Mouse (Mus musculus) lung, postnatal 10 days (tissue): Measurements from ENCODE around the gene Arpc2.

Experiments
- DNase-seq: peaks from one replicate; pipeline ENCODE4 v3.0.0; 2021

Gene Arpc2

GRCm38 (mm10) chr1:74239618-74240017 is 3.7 kb downstream of the Arpc2 start:
- peak; percentile 14 for DNase-seq

- DNase-seq: peak; percentile 11
Observed at GRCm38 (mm10) chr1:74240311-74240710, 4.4 kb downstream of the Arpc2 start.

DNA sequence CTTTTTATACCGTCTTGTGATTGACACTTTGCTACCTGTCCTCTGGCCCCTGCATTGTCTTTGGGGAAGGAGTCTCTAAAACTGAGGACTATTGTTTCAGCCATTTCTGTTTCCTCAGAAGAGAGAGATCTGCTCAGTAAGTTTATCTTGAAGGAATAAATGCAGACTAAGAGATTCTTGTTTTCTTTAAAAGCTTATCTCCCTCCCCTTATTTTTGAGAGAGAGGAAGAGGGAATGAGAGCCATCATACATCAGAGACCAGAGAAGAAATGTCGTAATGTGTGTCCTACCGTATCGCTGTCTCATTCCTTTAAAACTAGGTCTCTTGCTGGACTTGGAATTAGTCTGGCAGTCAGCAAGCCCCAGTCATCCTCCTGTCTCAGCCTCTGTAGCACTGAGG is 4.9 kb downstream of the Arpc2 start:
- DNase-seq: no peak

DNA sequence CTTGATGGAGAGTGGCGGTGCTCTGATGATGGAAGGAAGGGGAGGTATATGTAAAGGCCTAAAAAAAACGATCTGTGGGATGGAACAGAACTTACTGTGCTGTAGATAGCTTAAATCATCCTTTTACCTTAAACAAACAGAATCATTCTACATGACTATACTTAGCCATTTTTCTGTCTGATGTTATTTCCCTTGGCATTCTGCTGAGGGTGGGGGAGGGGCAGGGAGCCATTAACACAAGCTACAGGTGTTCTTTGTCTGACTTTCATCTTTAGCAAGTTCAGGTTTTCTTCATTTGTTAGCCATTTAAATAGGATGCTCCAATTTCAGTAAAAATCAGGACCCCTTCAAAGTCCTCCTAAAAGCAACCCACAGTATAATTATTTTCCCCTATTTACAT is 9.6 kb downstream of the Arpc2 start:
- no peak for DNase-seq

- peak; percentile 47 for DNase-seq
Observed at GRCm38 (mm10) chr1:74248799-74249198, 12.9 kb downstream of the Arpc2 start.

- peak; percentile 10 for DNase-seq
Observed at GRCm38 (mm10) chr1:74249331-74249980, 13.6 kb downstream of the Arpc2 start.

- DNase-seq: no peak
Observed at GRCm38 (mm10) chr1:74250096-74250495, 14.2 kb downstream of the Arpc2 start.

DNA sequence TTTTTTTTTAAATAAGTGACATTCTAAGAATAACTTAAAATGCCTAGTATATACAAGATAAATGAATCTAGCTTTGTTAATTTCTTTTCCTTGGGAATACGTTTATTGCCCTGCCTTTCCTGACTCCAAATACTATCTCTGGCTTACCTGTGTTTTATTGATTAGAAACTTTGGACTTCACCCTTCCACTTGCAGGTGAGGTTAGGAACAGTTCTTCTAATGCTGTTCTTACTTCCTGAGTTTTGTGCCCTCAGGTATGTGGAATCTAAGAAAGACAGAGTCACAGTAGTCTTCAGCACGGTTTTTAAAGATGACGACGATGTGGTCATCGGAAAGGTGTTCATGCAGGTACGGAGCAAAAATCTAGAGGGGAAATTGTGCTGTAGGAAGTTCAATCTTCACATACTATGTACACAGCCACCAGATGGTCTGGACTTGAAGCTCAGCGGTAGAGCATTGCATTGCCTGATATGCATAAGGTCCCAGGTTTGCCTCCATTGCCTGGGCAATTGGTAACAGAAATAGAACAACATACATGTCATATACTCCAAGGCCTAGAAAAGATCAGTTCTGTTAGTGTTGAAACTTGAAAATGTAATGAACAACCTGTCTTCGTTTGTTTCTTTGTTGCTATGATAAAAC is 19.9 kb downstream of the Arpc2 start:
- no peak for DNase-seq

DNA sequence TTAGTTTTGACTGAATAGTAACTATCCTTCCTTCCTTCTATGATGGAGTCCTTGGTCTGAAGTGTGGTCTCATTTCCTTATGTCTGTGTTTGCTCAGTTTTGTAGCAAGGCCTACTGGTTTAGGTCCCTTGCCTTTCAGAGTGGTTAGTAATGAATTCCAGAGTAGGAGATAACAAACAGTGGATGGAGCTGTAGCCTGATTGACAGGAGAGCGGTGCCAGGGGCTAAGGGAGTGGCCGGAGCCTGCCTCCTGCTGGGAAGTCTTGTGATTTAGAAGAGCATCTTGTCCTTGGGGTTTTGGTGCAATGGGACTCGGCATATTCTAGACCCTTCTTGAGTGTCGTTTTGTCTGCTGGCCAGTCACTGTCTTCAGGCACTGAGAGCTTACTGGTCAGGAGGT is 20.9 kb downstream of the Arpc2 start:
- DNase-seq: no peak

DNA sequence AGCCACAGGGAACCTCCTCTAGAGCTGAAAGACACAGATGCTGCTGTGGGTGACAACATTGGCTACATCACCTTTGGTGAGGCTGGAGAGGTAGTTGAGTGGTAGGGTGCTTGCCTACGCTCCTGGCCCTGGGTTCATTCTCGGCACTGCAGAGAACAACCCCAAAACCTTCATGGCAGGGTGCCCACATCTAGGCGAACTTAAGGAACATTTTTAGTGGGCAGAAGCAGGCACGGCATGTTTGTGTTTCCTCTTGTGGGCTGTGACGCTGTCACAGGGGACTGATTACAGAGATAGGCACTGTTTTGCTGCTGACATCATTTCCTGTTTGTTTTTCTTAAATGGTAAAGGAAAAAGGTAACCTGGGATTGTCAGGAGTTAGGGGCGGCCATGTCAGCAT is 26.6 kb downstream of the Arpc2 start:
- no peak for DNase-seq

- DNase-seq: no peak
Observed at GRCm38 (mm10) chr1:74268750-74269149, 32.9 kb downstream of the Arpc2 start.

GRCm38 (mm10) chr1:74271659-74272058 is 35.8 kb downstream of the Arpc2 start:
- no peak for DNase-seq

- DNase-seq: no peak
Observed at GRCm38 (mm10) chr1:74275015-74275414, 39.1 kb downstream of the Arpc2 start.

DNA sequence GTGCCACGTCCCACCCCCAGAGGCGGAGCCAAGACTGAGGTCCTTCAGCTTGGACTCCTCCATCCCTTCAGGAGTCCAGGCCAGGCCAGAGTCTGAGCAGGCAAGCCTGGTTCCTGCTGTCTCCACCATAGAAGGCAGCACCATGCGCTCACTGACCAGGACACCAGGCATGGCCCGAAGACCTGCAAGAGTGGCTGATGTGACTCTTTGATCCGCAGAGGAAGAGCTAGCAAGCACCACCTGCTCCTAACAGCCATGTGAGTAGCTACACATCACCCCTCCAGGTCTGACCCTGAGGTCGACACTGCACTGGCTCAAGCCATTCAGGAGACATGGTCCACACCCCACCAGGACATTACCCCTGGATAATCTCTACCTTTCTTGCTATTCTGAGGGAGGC is 41.2 kb downstream of the Arpc2 start:
- DNase-seq: no peak

- no peak for DNase-seq
Observed at GRCm38 (mm10) chr1:74277883-74278537, 42.1 kb downstream of the Arpc2 start.

DNA sequence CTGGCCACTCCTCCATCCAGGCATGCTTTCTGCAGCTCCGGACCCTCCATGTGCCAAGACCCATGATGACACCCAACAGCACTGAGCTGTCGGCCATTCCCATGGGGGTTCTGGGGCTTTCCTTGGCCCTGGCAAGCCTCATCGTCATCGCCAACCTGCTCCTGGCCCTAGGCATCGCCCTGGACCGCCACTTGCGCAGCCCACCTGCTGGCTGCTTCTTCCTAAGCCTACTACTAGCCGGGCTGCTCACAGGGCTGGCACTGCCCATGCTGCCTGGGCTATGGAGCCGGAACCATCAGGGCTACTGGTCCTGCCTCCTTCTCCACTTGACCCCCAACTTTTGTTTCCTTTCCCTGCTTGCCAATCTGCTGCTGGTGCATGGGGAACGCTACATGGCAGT is 42.7 kb downstream of the Arpc2 start, which contains the start of gene Gpbar1:
Gpbar1 (plus strand) TSS at position 13 of the 400 bp plus-strand sequence.
- no peak for DNase-seq

DNA sequence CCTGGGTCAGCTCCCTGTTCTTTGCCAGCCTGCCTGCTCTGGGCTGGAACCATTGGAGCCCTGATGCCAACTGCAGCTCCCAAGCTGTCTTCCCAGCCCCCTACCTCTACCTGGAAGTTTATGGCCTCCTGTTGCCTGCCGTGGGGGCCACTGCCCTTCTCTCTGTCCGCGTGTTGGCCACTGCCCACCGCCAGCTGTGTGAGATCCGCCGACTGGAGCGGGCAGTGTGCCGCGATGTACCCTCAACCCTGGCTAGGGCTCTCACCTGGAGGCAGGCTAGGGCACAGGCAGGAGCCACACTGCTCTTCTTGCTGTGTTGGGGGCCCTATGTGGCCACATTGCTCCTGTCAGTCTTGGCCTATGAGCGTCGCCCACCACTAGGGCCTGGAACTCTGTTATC is 43.1 kb downstream of the Arpc2 start:
- DNase-seq: no peak

DNA sequence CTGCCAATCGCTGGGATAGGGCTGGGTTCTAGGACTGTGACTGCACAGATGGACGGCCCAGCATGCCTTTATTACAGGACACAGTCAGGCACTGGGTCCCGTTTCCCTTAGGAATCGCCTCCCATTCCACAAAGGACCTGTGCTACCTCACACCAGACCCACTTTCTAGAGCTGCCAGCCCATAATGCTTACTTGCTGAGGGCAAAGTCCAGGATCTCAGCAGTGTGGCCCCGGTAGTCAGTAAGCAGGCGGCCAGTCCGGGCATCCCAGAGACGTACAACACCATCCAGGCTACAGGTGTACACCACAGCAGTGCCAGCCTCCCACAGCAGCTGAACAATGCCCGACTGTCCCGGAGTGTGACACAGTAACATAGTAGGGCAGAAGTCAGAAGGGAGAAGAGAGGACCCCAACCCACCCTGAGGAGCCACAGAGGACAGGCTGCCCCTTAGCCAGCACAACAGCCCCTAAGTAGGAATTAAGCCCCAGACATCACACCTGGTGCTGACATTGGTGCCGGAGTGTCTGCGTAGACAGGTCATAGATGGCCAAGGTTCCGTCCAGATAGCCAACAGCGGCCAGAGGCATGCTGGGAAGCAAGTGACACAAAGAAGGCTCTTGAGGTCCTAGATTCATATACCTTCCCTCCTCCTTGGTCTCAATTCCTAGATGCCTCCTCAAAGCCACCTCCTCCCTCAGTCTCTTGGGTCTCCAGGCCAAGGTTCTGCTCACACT is 44.9 kb downstream of the Arpc2 start:
- DNase-seq: no peak

- DNase-seq: no peak
Observed at GRCm38 (mm10) chr1:74281372-74281771, 45.5 kb downstream of the Arpc2 start.

DNA sequence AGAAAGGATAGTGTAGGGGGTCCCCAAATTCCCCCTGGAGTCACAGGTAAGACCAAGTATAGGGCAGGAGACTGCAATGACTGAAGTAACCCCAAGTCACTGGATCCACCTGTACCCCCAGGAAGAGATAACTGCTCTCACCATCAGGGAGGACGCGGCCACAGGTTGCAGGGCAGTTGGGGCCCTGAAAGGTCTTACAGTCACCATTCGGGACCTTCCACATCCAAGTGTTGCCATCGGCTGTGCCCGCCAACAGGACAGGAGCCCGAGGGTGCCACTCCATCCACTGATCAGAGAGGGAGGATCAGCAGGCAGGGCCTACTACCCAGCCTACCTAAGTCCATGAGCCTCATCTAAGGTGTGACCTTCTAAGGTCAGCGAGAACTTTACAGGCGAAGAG is 46.0 kb downstream of the Arpc2 start:
- DNase-seq: no peak

- DNase-seq: no peak
Observed at GRCm38 (mm10) chr1:74282896-74283625, 47.2 kb downstream of the Arpc2 start.

DNA sequence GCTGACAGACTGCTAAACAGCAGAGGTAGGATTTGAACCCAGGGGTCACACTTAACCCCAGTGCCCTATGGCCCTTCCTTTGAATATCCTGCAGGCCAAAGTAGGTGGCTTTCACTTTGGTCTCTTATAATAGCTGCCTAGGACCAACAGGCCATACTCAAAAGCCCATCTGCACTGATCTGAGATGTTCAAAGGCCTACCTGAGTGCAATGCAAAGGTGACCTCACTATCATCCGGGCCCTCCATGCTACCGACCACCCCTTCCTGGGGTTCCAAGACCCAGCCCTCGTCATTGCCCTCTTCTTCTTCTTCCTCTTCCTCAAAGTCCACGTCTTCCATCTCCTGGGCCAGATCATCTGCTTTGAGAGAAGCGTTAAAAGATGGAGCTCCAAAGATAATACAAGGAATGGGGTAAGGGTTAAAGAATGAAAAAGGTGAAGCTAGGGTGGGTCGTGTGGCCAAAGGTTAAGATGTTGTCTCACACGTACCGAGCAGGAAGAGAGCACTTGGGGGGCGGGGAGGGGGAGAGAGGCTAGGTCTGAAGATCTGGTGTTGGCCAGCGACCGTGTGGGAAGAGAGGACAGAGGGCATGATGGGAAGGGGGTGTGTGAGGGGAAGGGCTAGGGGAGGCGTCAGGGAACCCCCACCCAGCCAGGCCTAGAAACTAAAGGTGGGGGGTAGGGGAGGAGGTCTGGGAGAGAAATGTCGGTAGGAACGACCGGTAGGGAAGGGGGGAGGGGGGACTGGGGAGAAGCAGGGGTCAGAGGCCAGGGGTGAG is 48.0 kb downstream of the Arpc2 start:
- DNase-seq: peak; percentile 84
